Comparison of ENCODE assay signal across 28 mouse cellular contexts in the genomic region with DNA sequence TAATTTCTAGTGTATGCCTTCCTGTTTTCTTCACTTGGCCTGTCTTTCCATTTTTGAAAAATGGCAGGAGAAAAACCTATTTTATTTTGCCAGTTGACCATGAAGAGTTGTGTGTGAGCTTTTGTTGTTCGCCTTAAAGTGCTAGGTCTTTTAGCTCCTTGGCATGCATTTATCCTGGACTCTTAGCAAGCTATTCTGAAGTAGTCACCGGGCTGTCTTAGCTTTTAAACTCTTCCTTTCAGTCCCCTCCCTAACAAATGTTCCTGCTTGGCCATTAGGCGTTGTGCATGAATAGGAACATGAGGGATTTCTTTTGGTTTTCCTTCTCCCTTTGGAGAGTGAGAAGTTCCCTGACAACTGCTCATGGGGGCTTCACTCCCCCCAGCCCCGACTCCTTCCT.
DNase-seq lines count a peak whose midpoint lies in the region; ATAC-seq and TF ChIP-seq lines count a peak whose summit lies in the region.
"Had no signal": no experiment of that assay in that cellular context is flagged by ENCODE, and none has a peak within 500 bp of the region (broad histone marks: within the 10 kb centered on the region; RNA-seq: fewer than 3 reads in every experiment).

No protein-coding gene starts in this region.

- H3K4me1 ChIP-seq in forebrain, embryonic 14.5 days (ENCODE audit: control insufficient read depth, insufficient read depth, low read length): peaks cover 8% of the 10 kb centered on the region
- no peaks in the 10 kb centered on the region for H3K4me1 ChIP-seq in forebrain, embryonic 11.5 days (replicated peaks; ENCODE audit: control insufficient read depth, insufficient read depth, low read length)
- H3K4me1 ChIP-seq in hindbrain, embryonic 15.5 days (replicated peaks): peaks cover 8% of the 10 kb centered on the region; the same call in 1 of the 2 replicates
- no peaks in the 10 kb centered on the region for H3K4me1 ChIP-seq in hindbrain, embryonic 14.5 days (replicated peaks; ENCODE audit: control insufficient read depth, insufficient read depth, low read length)
- no peaks in the 10 kb centered on the region for H3K4me1 ChIP-seq in hindbrain, postnatal 0 days (ENCODE audit: insufficient read depth, low read length)
- H3K4me1 ChIP-seq in hindbrain, embryonic 11.5 days (replicated peaks; ENCODE audit: control insufficient read depth, insufficient read depth, low read length): no peaks in the 10 kb centered on the region

- no peaks in the 10 kb centered on the region for H3K36me3 ChIP-seq in forebrain, embryonic 14.5 days (ENCODE audit: control insufficient read depth, insufficient read depth, low read length)
- no peaks in the 10 kb centered on the region for H3K36me3 ChIP-seq in forebrain, embryonic 11.5 days (ENCODE audit: control insufficient read depth, insufficient read depth, low read length)
- no peaks in the 10 kb centered on the region for H3K36me3 ChIP-seq in hindbrain, embryonic 15.5 days
- no peaks in the 10 kb centered on the region for H3K36me3 ChIP-seq in hindbrain, embryonic 14.5 days (replicated peaks; ENCODE audit: control insufficient read depth, insufficient read depth)
- H3K36me3 ChIP-seq in hindbrain, postnatal 0 days (ENCODE audit: insufficient read depth, low read length): no peaks in the 10 kb centered on the region
- no peaks in the 10 kb centered on the region for H3K36me3 ChIP-seq in hindbrain, embryonic 11.5 days (ENCODE audit: control insufficient read depth, insufficient read depth, low read length)
- H3K36me3 ChIP-seq: embryonic facial prominence, embryonic 13.5 days; embryonic facial prominence, embryonic 15.5 days; forebrain, embryonic 10.5 days; G1E had no signal

- H3K4me3 ChIP-seq in forebrain, embryonic 14.5 days (ENCODE audit: low read depth, low read length): no peak overlapping the region
- no peak overlapping the region for H3K4me3 ChIP-seq in forebrain, embryonic 11.5 days (ENCODE audit: low read depth, low read length)
- no peak overlapping the region for H3K4me3 ChIP-seq in hindbrain, embryonic 15.5 days
- H3K4me3 ChIP-seq in hindbrain, embryonic 14.5 days (replicated peaks; ENCODE audit: low read length): no peak overlapping the region
- no peak overlapping the region for H3K4me3 ChIP-seq in hindbrain, postnatal 0 days (ENCODE audit: low read length)
- no peak overlapping the region for H3K4me3 ChIP-seq in hindbrain, embryonic 11.5 days (ENCODE audit: low read depth, low read length)
- H3K4me3 ChIP-seq: embryonic facial prominence, embryonic 13.5 days; embryonic facial prominence, embryonic 15.5 days; erythroblast, embryonic 14.5 days; forebrain, embryonic 10.5 days; forebrain, embryonic 13.5 days had no signal

- no peak for ATAC-seq in forebrain, embryonic 14.5 days
- no peak for ATAC-seq in forebrain, embryonic 11.5 days (replicated peaks; ENCODE audit: low FRiP score)
- peak; percentile 54 for ATAC-seq in hindbrain, embryonic 15.5 days (ENCODE audit: low FRiP score, low read depth)
- ATAC-seq in hindbrain, embryonic 14.5 days (ENCODE audit: low FRiP score): no peak
- ATAC-seq in hindbrain, postnatal 0 days: no peak
- no peak for ATAC-seq in hindbrain, embryonic 11.5 days (ENCODE audit: low FRiP score)
- ATAC-seq: activated CD4-positive, CD25-positive, alpha-beta regulatory T cell, adult 4 months; CD4-positive, CD25-positive, alpha-beta regulatory T cell, adult 4 months; forebrain, embryonic 13.5 days; Patski had no signal

- H3K27me3 ChIP-seq in forebrain, embryonic 14.5 days (replicated peaks; ENCODE audit: control insufficient read depth, insufficient read depth, low read length): no peaks in the 10 kb centered on the region
- no peaks in the 10 kb centered on the region; the same call in 1 of the 2 replicates for H3K27me3 ChIP-seq in forebrain, embryonic 11.5 days (ENCODE audit: control insufficient read depth, insufficient read depth, low read length)
- no peaks in the 10 kb centered on the region for H3K27me3 ChIP-seq in hindbrain, embryonic 15.5 days
- no peaks in the 10 kb centered on the region for H3K27me3 ChIP-seq in hindbrain, embryonic 14.5 days (ENCODE audit: control insufficient read depth, insufficient read depth, low read length)
- no peaks in the 10 kb centered on the region for H3K27me3 ChIP-seq in hindbrain, postnatal 0 days (ENCODE audit: insufficient read depth, low read length)
- H3K27me3 ChIP-seq in hindbrain, embryonic 11.5 days (ENCODE audit: control insufficient read depth, insufficient read depth, low read length): no peaks in the 10 kb centered on the region
- H3K27me3 ChIP-seq: CH12.LX; embryonic facial prominence, embryonic 13.5 days; Patski had no signal

- TF ChIP-seq CTCF in hindbrain, postnatal 0 days (IDR thresholded peaks at IDR 0.05; ENCODE audit: low read depth): no peak
- no peak for TF ChIP-seq CTCF in brain, embryonic 14.5 days (IDR thresholded peaks at IDR 0.05; ENCODE audit: borderline replicate concordance, extremely low read depth, insufficient read depth, insufficient read length)

- H3K4me2 ChIP-seq in forebrain, embryonic 14.5 days (ENCODE audit: low read length): no peak overlapping the region
- H3K4me2 ChIP-seq in forebrain, embryonic 11.5 days (ENCODE audit: low read depth, low read length, severe bottlenecking): no peak overlapping the region
- no peak overlapping the region for H3K4me2 ChIP-seq in hindbrain, embryonic 15.5 days
- H3K4me2 ChIP-seq in hindbrain, embryonic 14.5 days (replicated peaks): no peak overlapping the region
- no peak overlapping the region for H3K4me2 ChIP-seq in hindbrain, postnatal 0 days (ENCODE audit: low read depth, low read length)
- no peak overlapping the region for H3K4me2 ChIP-seq in hindbrain, embryonic 11.5 days (replicated peaks; ENCODE audit: low read depth, low read length)
- H3K4me2 ChIP-seq: embryonic facial prominence, embryonic 13.5 days; embryonic facial prominence, embryonic 15.5 days; forebrain, embryonic 13.5 days had no signal

- no peak overlapping the region for H3K9ac ChIP-seq in forebrain, embryonic 14.5 days (ENCODE audit: low read length)
- H3K9ac ChIP-seq in forebrain, embryonic 11.5 days (ENCODE audit: low read length): no peak overlapping the region
- H3K9ac ChIP-seq in hindbrain, embryonic 15.5 days: no peak overlapping the region
- no peak overlapping the region for H3K9ac ChIP-seq in hindbrain, embryonic 14.5 days
- H3K9ac ChIP-seq in hindbrain, postnatal 0 days (replicated peaks; ENCODE audit: low read length): no peak overlapping the region
- no peak overlapping the region for H3K9ac ChIP-seq in hindbrain, embryonic 11.5 days (ENCODE audit: low read depth, low read length)
- H3K9ac ChIP-seq: embryonic facial prominence, embryonic 13.5 days; embryonic facial prominence, embryonic 15.5 days; forebrain, embryonic 13.5 days had no signal

- no peak for TF ChIP-seq POLR2A in brain, embryonic 14.5 days (IDR thresholded peaks at IDR 0.05; ENCODE audit: borderline replicate concordance, extremely low read depth, insufficient read depth, insufficient read length, poor library complexity, severe bottlenecking)

- no peak overlapping the region for H3K27ac ChIP-seq in forebrain, embryonic 14.5 days (ENCODE audit: low read depth, low read length)
- H3K27ac ChIP-seq in forebrain, embryonic 11.5 days (ENCODE audit: low read depth, low read length): no peak overlapping the region
- no peak overlapping the region for H3K27ac ChIP-seq in hindbrain, embryonic 15.5 days (replicated peaks)
- no peak overlapping the region for H3K27ac ChIP-seq in hindbrain, embryonic 14.5 days
- no peak overlapping the region for H3K27ac ChIP-seq in hindbrain, postnatal 0 days
- no peak overlapping the region for H3K27ac ChIP-seq in hindbrain, embryonic 11.5 days (ENCODE audit: low read depth, low read length)
- H3K27ac ChIP-seq: embryonic facial prominence, embryonic 13.5 days; embryonic facial prominence, embryonic 15.5 days; forebrain, embryonic 10.5 days; forebrain, embryonic 13.5 days had no signal

- no peaks in the 10 kb centered on the region for H3K9me3 ChIP-seq in forebrain, embryonic 14.5 days (replicated peaks; ENCODE audit: control insufficient read depth, low read length)
- H3K9me3 ChIP-seq in forebrain, embryonic 11.5 days (ENCODE audit: control insufficient read depth, low read length): no peaks in the 10 kb centered on the region
- no peaks in the 10 kb centered on the region for H3K9me3 ChIP-seq in hindbrain, embryonic 15.5 days
- peaks cover 4% of the 10 kb centered on the region; the same call in 1 of the 2 replicates for H3K9me3 ChIP-seq in hindbrain, embryonic 14.5 days (ENCODE audit: control insufficient read depth, low read length)
- H3K9me3 ChIP-seq in hindbrain, postnatal 0 days (ENCODE audit: low read length): no peaks in the 10 kb centered on the region
- H3K9me3 ChIP-seq in hindbrain, embryonic 11.5 days (ENCODE audit: control insufficient read depth, low read length): no peaks in the 10 kb centered on the region
- H3K9me3 ChIP-seq: embryonic facial prominence, embryonic 13.5 days; embryonic facial prominence, embryonic 15.5 days; forebrain, embryonic 13.5 days; G1E had no signal

- DNase-seq in forebrain, embryonic 14.5 days (ENCODE audit: low spot score): peak; percentile 8
- DNase-seq in forebrain, embryonic 11.5 days (ENCODE audit: low spot score): no peak
- DNase-seq in hindbrain, embryonic 14.5 days (ENCODE audit: low spot score): no peak
- peak; percentile 20 for DNase-seq in hindbrain, postnatal 0 days (ENCODE audit: low spot score)
- DNase-seq in hindbrain, embryonic 11.5 days (ENCODE audit: low spot score): no peak
- DNase-seq in brain, embryonic 14.5 days (ENCODE audit: low read depth): peak; percentile 32
- DNase-seq: adrenal gland, adult 8-10 months; adrenal gland, postnatal 14 days; adrenal gland, postnatal 36 days; B cell, adult 2 months; cerebellum, adult 11 months; cerebellum, adult 18-20 months; cerebellum, adult 8-10 months; cerebellum, adult 9-11 months; cerebellum, postnatal 14 days; cerebellum, postnatal 36 days; embryo, embryonic 11 days had no signal

- 40% methylated on average over 4 of the region's 4 CpGs for WGBS in forebrain, embryonic 14.5 days
- WGBS in forebrain, embryonic 11.5 days: 47% methylated on average over 4 of the region's 4 CpGs
- 27% methylated on average over 4 of the region's 4 CpGs for WGBS in hindbrain, embryonic 15.5 days
- WGBS in hindbrain, embryonic 14.5 days: 23% methylated on average over 4 of the region's 4 CpGs
- WGBS in hindbrain, postnatal 0 days: 36% methylated on average over 4 of the region's 4 CpGs
- 38% methylated on average over 4 of the region's 4 CpGs for WGBS in hindbrain, embryonic 11.5 days

Comparison
In these comparisons a context has a peak if more than half of its experiments do, and no peak if none do; other contexts are left out.
1. DNase-seq: peak in forebrain, embryonic 14.5 days (single experiment), hindbrain, postnatal 0 days (single experiment) and brain, embryonic 14.5 days (single experiment); none in forebrain, embryonic 11.5 days (single experiment), hindbrain, embryonic 14.5 days (single experiment) and hindbrain, embryonic 11.5 days (single experiment).